Mouse (Mus musculus): ENCODE results near the gene Cyp4f14. TPM values are rescaled to one million over a fixed set of nuclear protein-coding genes. Genes with fewer than 3 reads are reported as not detected.

Gene Cyp4f14
- polyA plus RNA-seq (2014; fragmentation: Illumina TruSeq; extraction: RNeasy Lipid Tissue Mini Kit (QIAGEN cat#74804); ENCODE audit: low read depth, low replicate concordance), result 0.17 TPM

GRCm38 (mm10) chr17:32917131-32917530 is at the start of gene Cyp4f14:
Gene Cyp4f14, minus strand, starts transcription at chr17:32917342.

GRCm38 (mm10) chr17:32965623-32966290 is 48.6 kb upstream of the Cyp4f14 start, which contains the start of gene Zfp472:
Gene Zfp472, plus strand, starts transcription at chr17:32965814.

GRCm38 (mm10) chr17:32947215-32947914 is 30.2 kb upstream of the Cyp4f14 start, which contains the start of gene Cyp4f13:
Gene Cyp4f13, minus strand, starts transcription at chr17:32947402.

GRCm38 (mm10) chr17:32891239-32892180 is 25.6 kb downstream of the Cyp4f14 start, which contains the start of gene Zfp870:
Gene Zfp870, minus strand, starts transcription at chr17:32891642.

Other genes with a start within 250 kb of the Cyp4f14 start
- 13.3 TPM for gene Cyp4f15, start 231.7 kb downstream of the Cyp4f14 start, polyA plus RNA-seq (2014; fragmentation: Illumina TruSeq; extraction: RNeasy Lipid Tissue Mini Kit (QIAGEN cat#74804); ENCODE audit: low read depth, low replicate concordance)
- 13.4 TPM for gene Zfp871, start 129.1 kb downstream of the Cyp4f14 start, polyA plus RNA-seq (2014; fragmentation: Illumina TruSeq; extraction: RNeasy Lipid Tissue Mini Kit (QIAGEN cat#74804); ENCODE audit: low read depth, low replicate concordance)
- 1.0 TPM for gene Zfp811, start 107.4 kb downstream of the Cyp4f14 start, polyA plus RNA-seq (2014; fragmentation: Illumina TruSeq; extraction: RNeasy Lipid Tissue Mini Kit (QIAGEN cat#74804); ENCODE audit: low read depth, low replicate concordance)
- gene Zfp799, start 87.1 kb downstream of the Cyp4f14 start, polyA plus RNA-seq (2014; fragmentation: Illumina TruSeq; extraction: RNeasy Lipid Tissue Mini Kit (QIAGEN cat#74804); ENCODE audit: low read depth, low replicate concordance), result 5.5 TPM
- 5.7 TPM for gene Zfp870, start 25.7 kb downstream of the Cyp4f14 start, polyA plus RNA-seq (2014; fragmentation: Illumina TruSeq; extraction: RNeasy Lipid Tissue Mini Kit (QIAGEN cat#74804); ENCODE audit: low read depth, low replicate concordance)
- 50.7 TPM for gene Cyp4f13, start 30.1 kb upstream of the Cyp4f14 start, polyA plus RNA-seq (2014; fragmentation: Illumina TruSeq; extraction: RNeasy Lipid Tissue Mini Kit (QIAGEN cat#74804); ENCODE audit: low read depth, low replicate concordance)
- 6.4 TPM for gene Zfp472, start 48.5 kb upstream of the Cyp4f14 start, polyA plus RNA-seq (2014; fragmentation: Illumina TruSeq; extraction: RNeasy Lipid Tissue Mini Kit (QIAGEN cat#74804); ENCODE audit: low read depth, low replicate concordance)
- gene Zfp952, start 75.8 kb upstream of the Cyp4f14 start, polyA plus RNA-seq (2014; fragmentation: Illumina TruSeq; extraction: RNeasy Lipid Tissue Mini Kit (QIAGEN cat#74804); ENCODE audit: low read depth, low replicate concordance), result 8.5 TPM
- gene Zfp763, start 116.1 kb upstream of the Cyp4f14 start, polyA plus RNA-seq (2014; fragmentation: Illumina TruSeq; extraction: RNeasy Lipid Tissue Mini Kit (QIAGEN cat#74804); ENCODE audit: low read depth, low replicate concordance), result 5.9 TPM
- gene 4921501E09Rik, start 150.7 kb upstream of the Cyp4f14 start, polyA plus RNA-seq (2014; fragmentation: Illumina TruSeq; extraction: RNeasy Lipid Tissue Mini Kit (QIAGEN cat#74804); ENCODE audit: low read depth, low replicate concordance), result 0.41 TPM
- 5.3 TPM for gene Zfp563, start 172.0 kb upstream of the Cyp4f14 start, polyA plus RNA-seq (2014; fragmentation: Illumina TruSeq; extraction: RNeasy Lipid Tissue Mini Kit (QIAGEN cat#74804); ENCODE audit: low read depth, low replicate concordance)
- 2.6 TPM for gene Morc2b, start 222.3 kb upstream of the Cyp4f14 start, polyA plus RNA-seq (2014; fragmentation: Illumina TruSeq; extraction: RNeasy Lipid Tissue Mini Kit (QIAGEN cat#74804); ENCODE audit: low read depth, low replicate concordance)